Mouse (Mus musculus) neural tube, embryonic 13.5 days (tissue): ENCODE data around the gene Gm21679. TPM values are rescaled to one million over a fixed set of nuclear protein-coding genes. Genes with fewer than 3 reads are reported as not detected.
"Not testable (repeated sequence)": the region's sequence is repeated elsewhere in the genome, so short reads cannot be mapped to it uniquely, and the experiment has no call there.

Experiments used
- ATAC-seq: fragments of 200-750 bp; cut with Nextera tagmentation; 2 replicates; pipeline ENCODE4 v1.8.0; 2017; ENCODE audit warnings: low read depth, mild to moderate bottlenecking, moderate TSS enrichment, moderate library complexity
- H3K27ac ChIP-seq: fragments of 300-500 bp; sonication (generic); replicated peaks from 2 replicates; pipeline ENCODE4 v1.5.1; 2015; ENCODE audit warnings: moderate library complexity, mild to moderate bottlenecking, inconsistent platforms
- H3K27me3 ChIP-seq: fragments of 300-500 bp; sonication (generic); 2 replicates; pipeline ENCODE4 v1.6.1; 2015; ENCODE audit warnings: mild to moderate bottlenecking, inconsistent platforms
- H3K36me3 ChIP-seq: fragments of 300-500 bp; sonication (generic); 2 replicates; pipeline ENCODE4 v1.6.1; 2015; ENCODE audit warnings: mild to moderate bottlenecking, inconsistent platforms
- H3K4me1 ChIP-seq: fragments of 300-500 bp; sonication (generic); replicated peaks from 2 replicates; pipeline ENCODE4 v1.6.1; 2015; ENCODE audit warnings: inconsistent platforms
- H3K4me2 ChIP-seq: fragments of 300-500 bp; sonication (generic); 2 replicates; pipeline ENCODE4 v1.6.1; 2015; ENCODE audit warnings: inconsistent platforms, mild to moderate bottlenecking, moderate library complexity
- H3K4me3 ChIP-seq: fragments of 300-500 bp; sonication (generic); 2 replicates; pipeline ENCODE4 v1.5.1; 2015; ENCODE audit warnings: mild to moderate bottlenecking, inconsistent platforms
- H3K9ac ChIP-seq: fragments of 300-500 bp; sonication (generic); 2 replicates; pipeline ENCODE4 v1.6.1; 2015; ENCODE audit warnings: moderate library complexity, mild to moderate bottlenecking, inconsistent platforms
- H3K9me3 ChIP-seq: fragments of 300-500 bp; sonication (generic); 2 replicates; pipeline ENCODE4 v1.6.1; 2016; ENCODE audit warnings: inconsistent platforms
- WGBS: fragments of 180-500 bp; shearing (Covaris S2); methylation state at CpG from one replicate; pipeline ENCODE4 v1.1.7; 2015; 5-methylcytosine and 5-hydroxymethylcytosine counted together
- polyA plus RNA-seq: library from polyadenylated mRNA; unstranded; fragments of >200 nt; fragmentation: Nextera tagmentation; extraction: Ambion mirVana; gene quantifications from 2 replicates; pipeline ENCODE4 v1.2.1, GENCODE M21; 2015

Gene Gm21679
- polyA plus RNA-seq, result not detected in 2 replicates

DNA sequence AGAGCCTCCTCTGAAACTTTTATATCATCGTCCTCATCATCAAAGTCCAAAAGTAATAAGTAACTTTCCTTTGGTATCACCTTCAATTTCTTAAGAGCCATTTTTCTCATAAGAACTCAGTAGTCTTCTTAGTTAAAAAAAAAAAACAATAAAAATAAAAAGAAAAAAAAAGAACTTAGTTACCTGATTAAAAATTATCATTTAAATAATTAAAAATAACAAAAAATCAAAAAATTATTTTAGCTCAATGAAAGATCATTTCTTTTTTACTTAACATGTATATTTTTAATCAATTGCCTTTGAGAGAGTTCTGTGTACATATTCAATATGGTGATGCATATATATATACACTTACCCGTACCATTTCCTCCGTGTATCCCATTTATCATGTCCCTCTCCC lies at the start of gene Gm21679:
Gene Gm21679, minus strand, starts transcription at position 101 of the 400 bp plus-strand sequence.
- H3K9me3 ChIP-seq, H3K36me3 ChIP-seq, H3K27me3 ChIP-seq, H3K4me2 ChIP-seq, H3K9ac ChIP-seq, H3K4me3 ChIP-seq, H3K4me1 ChIP-seq, ATAC-seq, H3K27ac ChIP-seq: not testable (repeated sequence)
- no CpG with 5 or more reads among the region's 3 CpGs for WGBS
